21 mouse cellular contexts compared by ENCODE assay signal in the genomic region with DNA sequence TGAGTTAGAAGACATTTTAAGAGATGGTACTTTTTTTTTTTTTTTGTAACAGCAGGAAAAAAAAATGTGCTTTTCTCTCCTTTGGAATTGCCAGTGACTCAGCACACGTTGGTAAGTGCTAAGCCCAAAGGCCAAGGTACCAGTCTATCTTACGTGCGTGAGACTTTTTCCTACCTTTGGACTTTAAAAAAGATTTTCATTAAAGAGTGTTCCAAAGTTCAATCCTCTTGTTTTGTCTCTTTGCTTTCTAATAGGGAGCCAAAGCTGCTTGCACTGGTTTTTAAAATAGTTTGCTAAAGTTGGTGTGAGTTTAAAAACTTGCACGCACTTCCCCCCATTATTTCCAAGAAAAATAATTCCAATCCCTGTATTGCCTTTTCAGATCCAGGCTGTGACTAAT. TPM values are rescaled to one million over a fixed set of nuclear protein-coding genes. Genes with fewer than 3 reads are reported as not detected.
"Had no signal": no experiment of that assay in that cellular context is flagged by ENCODE, and none has a peak within 500 bp of the region (broad histone marks: within the 10 kb centered on the region; RNA-seq: fewer than 3 reads in every experiment).

No protein-coding gene starts in this region.

- H3K9me3 ChIP-seq: limb, embryonic 13.5 days; liver, embryonic 15.5 days; midbrain, embryonic 10.5 days; neural tube, embryonic 15.5 days had no signal

- DNase-seq: left cerebral cortex, postnatal 4 days; lung, embryonic 14.5 days; lung, postnatal 10 days; lung, postnatal 4 days; midbrain, embryonic 14.5 days; right cerebral cortex, adult 18-20 months; right cerebral cortex, postnatal 25 days; thymus, postnatal 36 days had no signal

- H3K27ac ChIP-seq: hindbrain, postnatal 0 days; layer of hippocampus, adult 2 months; limb, embryonic 13.5 days; liver, embryonic 15.5 days; midbrain, embryonic 10.5 days; neural tube, embryonic 15.5 days had no signal

- H3K27me3 ChIP-seq: limb, embryonic 13.5 days; liver, embryonic 15.5 days; neural tube, embryonic 15.5 days had no signal

- H3K4me1 ChIP-seq: limb, embryonic 13.5 days; liver, embryonic 15.5 days; midbrain, embryonic 10.5 days; neural tube, embryonic 15.5 days had no signal

- ATAC-seq: hindbrain, postnatal 0 days had no signal

- H3K4me3 ChIP-seq: layer of hippocampus, adult 2 months; limb, embryonic 13.5 days; liver, embryonic 15.5 days; midbrain, embryonic 10.5 days; myocyte; neural tube, embryonic 15.5 days had no signal

- H3K9ac ChIP-seq: limb, embryonic 13.5 days; liver, embryonic 15.5 days; lung, embryonic 14.5 days; neural tube, embryonic 15.5 days had no signal

- H3K4me2 ChIP-seq: limb, embryonic 13.5 days; liver, embryonic 11.5 days; liver, embryonic 15.5 days; lung, embryonic 14.5 days; neural tube, embryonic 15.5 days had no signal

- H3K36me3 ChIP-seq: limb, embryonic 13.5 days; liver, embryonic 15.5 days; midbrain, embryonic 10.5 days; neural tube, embryonic 15.5 days had no signal

RNA-seq across cellular contexts. Expression of a gene that starts 7.0 kb away (rescaled TPM):
- total RNA-seq: megakaryocyte, adult 5-6 weeks had no signal
- polyA plus RNA-seq: limb, embryonic 13.5 days; liver, embryonic 15.5 days; midbrain, embryonic 10.5 days; midbrain, embryonic 14.5 days; myocyte; neural tube, embryonic 11.5 days; small intestine, adult 2 months had no signal

RNA-seq across cellular contexts. Expression of a gene that starts 11.9 kb away (rescaled TPM):
- total RNA-seq: hindbrain, postnatal 0 days; layer of hippocampus, adult 2 months; layer of hippocampus, postnatal 10 days; left cerebral cortex, postnatal 4 days; megakaryocyte, adult 5-6 weeks had no signal
- polyA plus RNA-seq: hindbrain, postnatal 0 days; limb, embryonic 13.5 days; liver, embryonic 11.5 days; liver, embryonic 15.5 days; lung, embryonic 14.5 days; midbrain, embryonic 10.5 days; midbrain, embryonic 14.5 days; myocyte; neural tube, embryonic 11.5 days; neural tube, embryonic 15.5 days; thymus, postnatal 0 days had no signal
